Comparison of ENCODE assay signal across 8 mouse cellular contexts in the genomic region with DNA sequence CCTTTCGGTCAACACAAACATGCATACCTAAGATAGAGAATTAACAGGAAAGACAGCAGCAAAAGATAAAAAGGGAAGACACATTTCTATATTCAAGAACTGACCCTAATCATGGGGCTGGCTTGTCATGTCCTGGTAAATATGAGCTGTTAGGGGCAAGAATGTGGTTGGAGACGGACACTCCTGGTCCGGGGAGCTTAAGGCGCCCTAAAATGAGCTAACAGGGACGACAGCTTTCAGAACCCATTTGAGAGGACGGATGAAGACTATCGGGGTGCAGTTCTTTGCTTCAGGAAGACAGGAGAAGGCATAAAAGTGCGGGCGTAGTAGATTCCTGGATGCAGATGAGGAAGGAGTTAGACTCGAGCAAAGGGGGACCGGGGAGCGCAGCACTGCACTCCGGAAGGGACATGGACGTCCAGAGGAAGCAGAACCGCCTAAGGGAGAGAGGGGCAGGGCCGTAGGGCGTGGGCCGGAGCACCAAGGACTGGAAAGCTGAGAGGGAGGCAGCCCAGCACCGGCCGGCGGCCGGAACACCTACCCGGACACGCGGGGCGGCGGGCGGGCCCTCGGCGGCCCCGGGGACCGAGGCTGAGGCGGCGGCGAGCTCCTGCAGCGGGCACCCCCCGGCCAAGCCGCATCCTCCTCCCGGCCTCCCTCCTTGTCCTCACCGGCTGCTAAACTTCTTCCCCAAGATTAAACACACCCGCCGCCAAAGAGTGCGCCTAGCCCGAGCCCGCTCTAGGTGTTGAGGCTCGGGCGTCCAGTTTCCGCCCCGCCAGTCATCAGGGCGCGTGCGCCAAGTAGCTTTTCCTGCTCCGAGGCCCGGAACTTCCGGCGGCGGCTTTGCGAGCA. TPM values are rescaled to one million over a fixed set of nuclear protein-coding genes. Genes with fewer than 3 reads are reported as not detected.
DNase-seq lines count a peak whose midpoint lies in the region; ATAC-seq lines count a peak whose summit lies in the region.

Spopl (minus strand) TSS at position 805 of the 855 bp plus-strand sequence.

- ATAC-seq in embryonic facial prominence, embryonic 14.5 days (ENCODE audit: low read depth) = peak; percentile 97
- ATAC-seq in limb, embryonic 12.5 days (ENCODE audit: insufficient number of reproducible peaks, insufficient read depth, low FRiP score, low TSS enrichment, low read depth) = peak; percentile 86
- peak; percentile 94 for ATAC-seq in midbrain, embryonic 14.5 days (ENCODE audit: low FRiP score, low TSS enrichment)

- H3K27me3 ChIP-seq in embryonic facial prominence, embryonic 14.5 days (replicated peaks; ENCODE audit: control insufficient read depth, insufficient read depth, low read length) = no peaks in the 10 kb centered on the region; the same call in 1 of the 2 replicates
- H3K27me3 ChIP-seq in limb, embryonic 12.5 days = peaks cover 6% of the 10 kb centered on the region; the same call in 1 of the 2 replicates
- H3K27me3 ChIP-seq in midbrain, embryonic 14.5 days (ENCODE audit: control insufficient read depth, insufficient read depth, low read length) = no peaks in the 10 kb centered on the region

- 4% methylated on average over 32 of the region's 58 CpGs for WGBS in embryonic facial prominence, embryonic 14.5 days
- 2% methylated on average over 57 of the region's 58 CpGs for WGBS in limb, embryonic 12.5 days
- WGBS in midbrain, embryonic 14.5 days = 2% methylated on average over 58 of the region's 58 CpGs

- no peaks in the 10 kb centered on the region for H3K9me3 ChIP-seq in embryonic facial prominence, embryonic 14.5 days (ENCODE audit: control insufficient read depth, low read length)
- H3K9me3 ChIP-seq in limb, embryonic 12.5 days = no peaks in the 10 kb centered on the region
- no peaks in the 10 kb centered on the region for H3K9me3 ChIP-seq in midbrain, embryonic 14.5 days (ENCODE audit: control insufficient read depth, low read length)

- H3K4me2 ChIP-seq in embryonic facial prominence, embryonic 14.5 days (ENCODE audit: low read depth, low read length) = peak within 1 kb of the TSS; percentile 81
- H3K4me2 ChIP-seq in limb, embryonic 12.5 days = peak within 1 kb of the TSS; percentile 80
- H3K4me2 ChIP-seq in midbrain, embryonic 14.5 days (ENCODE audit: low read length) = peak within 1 kb of the TSS; percentile 67

- peak; percentile 77 for DNase-seq in 416B (ENCODE audit: low read depth)
- peak; percentile 49 to 73 for DNase-seq in adrenal gland, postnatal 4 days (ENCODE audit: low spot score in 2 of 2)
- DNase-seq in embryonic facial prominence, embryonic 14.5 days (ENCODE audit: low spot score) = peak; percentile 94
- DNase-seq in heart, adult 8-10 months (ENCODE audit: low spot score) = peak; percentile 87
- DNase-seq in kidney, adult 8-10 months = peak; percentile 80 to 88
- DNase-seq in midbrain, embryonic 14.5 days = peak; percentile 95
- DNase-seq in spleen, adult 12 weeks (ENCODE audit: low spot score) = peak; percentile 70

- no peaks in the 10 kb centered on the region for H3K36me3 ChIP-seq in embryonic facial prominence, embryonic 14.5 days (ENCODE audit: control insufficient read depth, insufficient read depth, low read length)
- no peaks in the 10 kb centered on the region for H3K36me3 ChIP-seq in limb, embryonic 12.5 days
- no peaks in the 10 kb centered on the region for H3K36me3 ChIP-seq in midbrain, embryonic 14.5 days (ENCODE audit: control insufficient read depth, insufficient read depth, low read length)

- peak within 1 kb of the TSS; percentile 94 for H3K4me3 ChIP-seq in embryonic facial prominence, embryonic 14.5 days (ENCODE audit: low read depth, low read length)
- H3K4me3 ChIP-seq in limb, embryonic 12.5 days (replicated peaks) = peak within 1 kb of the TSS; percentile 92
- peak within 1 kb of the TSS; percentile 84 for H3K4me3 ChIP-seq in midbrain, embryonic 14.5 days (replicated peaks; ENCODE audit: low read depth, low read length)

- H3K9ac ChIP-seq in embryonic facial prominence, embryonic 14.5 days (ENCODE audit: low read depth, low read length) = peak within 1 kb of the TSS; percentile 92
- peak within 1 kb of the TSS; percentile 91 for H3K9ac ChIP-seq in limb, embryonic 12.5 days (replicated peaks)
- H3K9ac ChIP-seq in midbrain, embryonic 14.5 days (replicated peaks; ENCODE audit: low read length) = peak within 1 kb of the TSS; percentile 91

- H3K4me1 ChIP-seq in embryonic facial prominence, embryonic 14.5 days (ENCODE audit: control insufficient read depth, insufficient read depth, low read length) = peaks cover 8% of the 10 kb centered on the region; the same call in 1 of the 2 replicates
- peaks cover 11% of the 10 kb centered on the region for H3K4me1 ChIP-seq in limb, embryonic 12.5 days (replicated peaks)
- peaks cover 10% of the 10 kb centered on the region for H3K4me1 ChIP-seq in midbrain, embryonic 14.5 days (ENCODE audit: control insufficient read depth, insufficient read depth, low read length)

- peak within 1 kb of the TSS; percentile 69 for H3K27ac ChIP-seq in embryonic facial prominence, embryonic 14.5 days (replicated peaks; ENCODE audit: low read depth, low read length)
- H3K27ac ChIP-seq in limb, embryonic 12.5 days = peak within 1 kb of the TSS; percentile 78
- peak within 1 kb of the TSS; percentile 73 for H3K27ac ChIP-seq in midbrain, embryonic 14.5 days (replicated peaks; ENCODE audit: low read depth, low read length)

RNA-seq across cellular contexts. Expression of gene Spopl, which starts in this region (rescaled TPM):
- total RNA-seq in adrenal gland, postnatal 4 days (2021) = 10 to 100 TPM; 27.6 to 29.7 TPM
- 14.1 and 14.2 TPM in 2 replicates for polyA plus RNA-seq in embryonic facial prominence, embryonic 14.5 days (2014; fragmentation: Nextera tagmentation; extraction: Ambion mirVana)
- 10 to 100 TPM; 13.8 to 17.2 (median 15.7) TPM for total RNA-seq in heart, adult 8-10 months (2022)
- polyA plus RNA-seq in limb, embryonic 12.5 days (2016; fragmentation: Nextera tagmentation; extraction: Ambion mirVana) = 18.0 and 18.3 TPM in 2 replicates
- polyA plus RNA-seq in midbrain, embryonic 14.5 days (2014; fragmentation: Nextera tagmentation; extraction: Ambion mirVana) = 9.2 and 9.5 TPM in 2 replicates

Comparison
In these comparisons a context has a peak if more than half of its experiments do, and no peak if none do; other contexts are left out.
1. Peak in every context shown above with its lines: DNase-seq, ATAC-seq, H3K4me3 ChIP-seq and H3K27ac ChIP-seq.